Mouse (Mus musculus) monocyte, adult 5-6 weeks (primary cell): ENCODE measurements around the gene Nptxr. TPM values are rescaled to one million over a fixed set of nuclear protein-coding genes. Genes with fewer than 3 reads are reported as not detected.
A peak's percentile ranks its signal among the peaks of the same experiment; 100 is the strongest.

Source experiments
- ATAC-seq: fragments of 153-309, 156-312 bp; replicated peaks from 2 replicates; pipeline ENCODE4 v1.8.0; 2017; ENCODE audit warnings: mild to moderate bottlenecking; ENCODE audit not compliant: low TSS enrichment, insufficient number of reproducible peaks, severe bottlenecking, poor library complexity, low FRiP score
- total RNA-seq: library from RNA; stranded (forward); fragments of 200-1000, 200-491, 200-594 nt; gene quantifications from 3 replicates; pipeline ENCODE4 v1.2.3, GENCODE M21; 2017

Nptxr gene
- 0.10 TPM in 1 of 3 replicates, not detected in the others for total RNA-seq

DNA sequence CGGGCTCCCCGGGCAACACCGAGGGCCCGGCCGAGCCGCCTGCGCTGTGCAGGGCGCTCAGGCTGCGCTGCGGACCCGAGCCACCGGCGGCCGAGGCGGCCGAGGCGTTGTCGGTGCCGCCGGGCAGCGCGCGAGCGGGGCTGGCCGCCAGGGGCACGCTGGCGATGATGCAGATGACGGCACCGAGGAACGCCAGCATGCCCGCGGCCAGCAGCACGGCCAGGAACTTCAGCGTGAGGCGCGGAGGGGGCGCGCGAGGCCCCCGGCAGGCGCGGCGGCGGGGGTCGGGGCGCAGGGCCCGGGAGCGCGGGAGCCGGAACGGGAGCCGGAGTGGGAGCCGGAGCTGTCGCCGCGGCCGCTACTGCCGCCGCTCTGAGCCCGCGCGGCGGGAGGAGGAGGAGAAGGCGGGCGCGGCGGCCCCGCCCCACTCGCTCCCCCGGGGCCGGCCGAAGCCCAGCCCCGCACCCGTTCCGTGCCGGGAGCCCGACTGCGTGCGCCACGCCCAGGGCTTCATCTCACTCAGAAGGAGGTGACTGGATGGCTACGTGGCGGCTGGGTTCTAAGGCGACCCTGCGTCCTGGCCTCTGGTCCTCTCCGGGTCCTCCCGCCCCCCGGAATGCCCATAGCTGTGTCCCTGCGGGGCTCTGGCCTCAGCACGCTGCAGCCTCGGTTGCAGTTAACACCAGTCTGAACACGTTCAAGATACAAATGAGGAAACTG, at the start of gene Nptxr:
Gene Nptxr, minus strand, starts transcription at position 415 of the 720 bp plus-strand sequence.
- ATAC-seq = no peak

DNA sequence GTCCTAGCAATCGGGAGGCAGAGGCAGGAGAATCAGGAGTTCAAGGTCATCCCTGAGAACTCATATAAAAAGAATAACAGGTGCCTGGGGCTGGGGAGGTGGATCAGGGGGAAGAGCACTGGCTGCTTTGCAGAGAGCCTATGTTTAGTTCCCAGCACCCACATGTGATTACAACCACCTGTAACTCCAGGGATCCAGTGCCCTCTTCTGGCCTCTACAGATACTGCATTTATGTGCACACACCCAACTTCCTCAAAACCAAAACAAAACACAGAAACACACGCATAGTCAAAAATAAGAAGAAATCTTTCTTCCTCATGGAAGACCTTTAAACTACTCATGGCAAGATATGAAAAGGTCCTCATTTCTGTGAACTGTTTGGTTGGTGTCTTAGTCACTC, 45.6 kb upstream of the Nptxr start:
- ATAC-seq = 0 out of 2 replicates have a peak, but pooled peaks have one; percentile 40

DNA sequence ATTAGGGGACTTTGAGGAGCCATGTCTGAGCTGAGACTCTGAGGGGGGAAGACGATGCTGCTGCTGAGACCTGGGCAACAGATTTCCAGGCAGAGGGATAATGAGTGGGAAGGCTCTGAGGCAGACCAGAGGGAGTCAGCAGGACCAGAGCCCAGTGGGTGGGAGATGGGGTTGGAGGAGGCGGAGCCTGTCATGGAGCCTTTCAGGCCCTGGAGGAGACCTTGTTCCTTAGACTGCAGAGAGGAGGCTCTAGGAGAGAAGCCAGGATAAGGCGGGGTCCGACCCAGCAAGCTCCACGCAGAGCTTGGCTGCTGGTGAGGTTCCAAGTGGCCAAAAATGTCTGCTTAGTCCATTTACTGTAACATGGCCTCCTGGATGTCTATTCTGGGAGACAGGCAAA, 42.5 kb upstream of the Nptxr start:
- ATAC-seq = no peak

- ATAC-seq = no peak
Observed at GRCm38 (mm10) chr15:79845986-79846385, 41.4 kb upstream of the Nptxr start.

GRCm38 (mm10) chr15:79842985-79843384, 38.4 kb upstream of the Nptxr start:
- no peak for ATAC-seq

DNA sequence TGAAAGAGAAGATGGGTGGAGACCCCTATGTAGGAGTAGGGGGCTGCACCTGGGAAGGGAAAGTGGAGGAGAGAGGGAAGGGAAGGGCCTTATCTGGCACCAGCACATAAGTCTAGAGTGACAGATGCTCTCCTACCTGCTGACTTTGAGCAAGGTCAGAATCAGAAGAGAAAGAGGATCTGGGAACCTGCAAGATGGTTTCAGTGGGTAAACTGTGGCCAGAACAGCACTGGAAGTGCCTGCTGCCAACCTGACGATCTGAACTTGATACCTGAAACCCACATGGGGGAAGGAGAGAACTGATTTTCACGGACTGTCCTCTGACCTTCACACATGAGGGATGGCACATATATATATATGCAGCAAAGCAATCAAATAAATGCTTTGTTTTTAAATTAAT, 35.7 kb upstream of the Nptxr start:
- no peak for ATAC-seq

DNA sequence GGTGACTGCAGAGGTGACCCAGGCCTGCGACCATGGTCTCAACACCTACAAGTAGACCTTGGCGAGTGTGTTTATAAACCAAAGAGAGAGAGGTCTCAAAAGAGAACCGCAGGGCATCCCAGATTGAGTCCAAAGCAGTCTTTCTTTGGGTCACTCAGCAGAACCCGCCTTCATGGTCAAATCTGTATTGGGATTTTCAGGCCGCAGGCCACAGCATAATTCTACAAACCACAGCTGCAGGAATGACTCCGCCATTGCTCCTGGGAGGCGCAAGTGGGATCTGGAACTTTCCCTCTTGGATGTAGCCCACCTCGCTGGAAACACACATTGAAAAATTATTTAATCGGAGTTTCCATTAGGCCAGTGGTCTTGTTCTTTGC, 30.3 kb upstream of the Nptxr start:
- ATAC-seq = no peak

DNA sequence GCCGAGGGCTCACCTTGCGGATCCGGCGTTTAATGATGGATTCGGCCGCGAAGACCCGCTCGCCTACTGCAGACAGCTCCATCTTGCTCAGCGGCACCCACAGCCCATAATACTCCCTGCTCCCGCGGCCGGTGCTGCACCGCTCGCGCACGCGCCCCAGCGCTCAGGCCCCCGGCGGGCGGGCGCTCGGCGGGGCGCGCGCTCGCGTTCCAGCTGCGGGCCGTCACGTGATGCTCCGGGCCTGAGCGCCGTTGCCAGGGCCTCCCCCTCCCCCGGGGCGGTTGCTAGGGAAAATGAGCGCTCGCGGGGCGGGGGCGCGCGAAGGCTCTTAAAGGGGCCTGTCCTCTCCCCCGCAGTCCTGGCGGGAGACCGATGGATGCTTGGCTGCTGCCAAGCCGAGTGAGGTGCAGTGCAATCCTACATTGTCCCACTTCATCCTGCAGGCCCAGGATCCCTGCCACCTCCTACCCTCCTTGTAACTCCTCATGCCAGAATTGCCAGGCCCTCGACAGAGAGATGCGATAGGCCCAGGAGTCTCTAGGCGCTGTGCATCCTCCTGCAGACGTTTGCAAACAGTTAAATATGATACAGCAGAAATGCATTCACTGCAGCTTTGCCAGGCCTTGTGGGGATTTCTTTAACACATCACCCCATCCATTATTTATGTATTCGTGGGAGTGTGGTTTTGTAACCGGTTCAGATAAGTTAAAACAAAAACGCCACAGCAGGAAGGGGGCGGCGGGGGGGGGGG, 29.7 kb upstream of the Nptxr start, which contains the start of the genes Npcd and Cbx6:
Gene Npcd, minus strand, starts transcription at position 108 of the 751 bp plus-strand sequence.
Gene Cbx6, minus strand, starts transcription at position 559 of the 751 bp plus-strand sequence.
- ATAC-seq = no peak

DNA sequence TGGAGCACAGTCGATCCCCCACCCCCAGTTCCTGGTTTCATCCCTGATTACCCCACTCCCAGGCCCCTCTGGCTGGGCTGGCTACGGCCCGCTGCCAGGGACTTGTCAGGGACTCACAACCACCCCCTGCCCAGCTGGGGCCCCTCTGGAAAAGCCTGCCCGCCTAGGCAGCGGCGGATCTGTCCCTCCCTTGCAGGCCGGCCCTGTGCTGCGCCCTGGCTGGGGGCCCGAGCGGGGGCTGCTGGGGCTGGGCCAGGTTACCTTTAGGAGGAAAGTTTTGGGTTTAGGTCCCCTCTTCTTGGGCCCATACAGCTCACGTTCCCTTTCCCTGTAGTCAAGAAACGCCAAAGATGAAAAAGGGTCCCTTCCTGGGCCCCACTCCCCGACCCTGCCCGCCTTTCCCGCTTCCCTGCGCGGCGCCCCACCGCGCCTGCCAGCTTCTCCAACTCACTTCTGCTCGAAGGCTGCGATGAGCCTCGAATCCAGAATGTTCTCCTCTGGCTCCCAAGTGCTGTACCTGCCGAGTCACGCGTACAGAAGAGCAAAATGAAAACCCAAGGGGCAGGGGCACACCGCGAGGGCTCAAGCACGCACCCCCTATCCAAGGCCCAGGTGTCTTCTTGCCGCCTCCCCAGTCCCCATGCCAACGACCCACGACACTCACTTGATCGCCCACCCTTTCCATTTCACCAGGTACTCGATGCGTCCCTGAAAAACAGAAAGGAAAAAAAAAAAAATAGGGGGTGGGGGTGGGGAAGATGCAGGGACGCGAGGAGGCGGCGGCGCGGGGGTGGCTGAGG, 28.9 kb upstream of the Nptxr start:
- no peak for ATAC-seq

- ATAC-seq = no peak; the same call in 1 of the 2 replicates
Observed at GRCm38 (mm10) chr15:79832064-79832900, 27.7 kb upstream of the Nptxr start.

DNA sequence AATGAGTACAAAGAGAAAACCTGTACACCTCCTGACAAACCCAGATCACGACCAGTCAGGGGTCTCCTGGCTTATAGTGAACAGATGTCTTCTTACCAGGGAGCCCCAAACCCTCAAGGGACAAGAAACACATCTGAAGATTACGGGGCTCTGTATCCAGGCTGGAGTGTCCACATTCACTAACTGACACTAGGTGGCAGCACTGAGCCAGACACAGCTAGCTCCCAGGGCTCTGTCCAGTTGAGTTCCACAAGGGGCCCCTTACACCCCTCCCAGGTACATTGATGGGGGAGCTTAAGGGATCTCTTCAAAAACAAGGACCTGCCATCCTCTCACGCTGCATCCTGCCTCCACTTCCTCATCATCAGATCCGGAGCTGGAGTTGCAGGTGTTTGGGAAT, 25.8 kb upstream of the Nptxr start:
- ATAC-seq = peak; percentile 64; the same call in 1 of the 2 replicates

- no peak for ATAC-seq
Observed at GRCm38 (mm10) chr15:79829431-79829830, 24.9 kb upstream of the Nptxr start.

DNA sequence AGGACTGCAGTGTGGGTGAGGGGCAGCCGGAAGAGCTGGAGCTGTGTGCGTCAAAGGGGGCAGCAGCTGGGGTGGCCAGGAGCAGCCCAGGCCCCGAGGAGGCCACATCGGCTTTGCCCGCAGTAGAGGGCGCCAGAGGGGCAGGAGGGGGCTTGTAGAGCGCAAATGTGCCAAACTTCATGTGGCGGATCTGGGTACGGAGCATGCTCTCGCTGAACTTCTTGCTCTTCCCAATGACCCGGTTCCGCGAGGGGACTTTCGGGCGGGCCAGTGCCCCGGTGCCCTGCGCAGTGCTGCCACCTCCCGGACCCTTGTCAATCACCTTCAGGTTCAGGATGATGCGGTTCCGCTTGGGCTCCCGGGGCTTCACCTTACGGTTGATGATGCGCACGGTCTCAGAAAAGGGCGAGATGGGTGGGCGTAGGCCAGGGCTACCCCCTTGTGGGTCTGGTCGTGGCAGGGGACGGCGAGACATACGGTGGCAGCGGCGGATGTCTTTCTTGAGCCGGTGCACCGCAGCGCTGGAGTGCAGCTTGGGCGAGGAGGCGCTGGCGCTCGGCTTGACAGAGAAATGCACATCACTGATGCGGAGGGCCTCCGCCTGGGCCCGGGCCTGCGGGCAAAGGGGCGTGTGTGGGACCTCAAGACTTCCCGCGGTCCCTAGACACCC, 23.9 kb upstream of the Nptxr start:
- ATAC-seq = no peak

GRCm38 (mm10) chr15:79827778-79828210, 23.2 kb upstream of the Nptxr start:
- ATAC-seq = no peak

DNA sequence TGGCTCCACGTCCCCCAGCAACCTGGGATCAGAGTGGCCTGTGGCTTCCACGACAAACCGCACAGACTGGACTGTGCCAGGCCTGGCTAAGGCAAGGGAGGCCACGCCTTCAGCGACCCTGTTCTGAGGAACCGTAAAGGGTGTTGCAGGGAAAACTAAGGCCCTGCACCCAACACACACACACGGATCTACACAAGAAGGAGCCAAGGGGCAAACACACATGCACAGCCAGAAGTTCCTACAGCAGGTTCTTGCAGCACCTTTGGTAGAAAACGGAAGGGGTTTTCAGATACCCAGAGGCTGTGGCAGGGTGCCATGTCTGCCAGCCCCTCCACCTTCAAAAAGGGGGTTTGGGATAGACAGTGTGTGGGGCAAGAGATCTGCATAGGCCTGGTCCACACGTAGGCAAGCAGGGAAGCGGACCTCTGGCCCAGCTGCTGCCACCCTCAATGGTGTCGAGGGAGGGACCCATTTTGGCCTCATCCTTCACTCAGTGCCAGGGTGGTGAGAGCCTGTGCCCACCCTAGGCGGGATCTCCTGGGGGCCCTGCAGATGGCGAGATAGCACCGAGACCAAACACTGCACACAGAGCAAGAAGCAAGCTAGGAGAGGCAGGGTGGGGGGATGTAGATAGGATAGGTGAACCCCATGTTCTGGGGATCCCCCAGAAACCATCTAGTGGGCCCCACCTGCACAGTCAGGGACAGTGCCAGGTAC, 22.7 kb upstream of the Nptxr start:
- ATAC-seq = no peak

DNA sequence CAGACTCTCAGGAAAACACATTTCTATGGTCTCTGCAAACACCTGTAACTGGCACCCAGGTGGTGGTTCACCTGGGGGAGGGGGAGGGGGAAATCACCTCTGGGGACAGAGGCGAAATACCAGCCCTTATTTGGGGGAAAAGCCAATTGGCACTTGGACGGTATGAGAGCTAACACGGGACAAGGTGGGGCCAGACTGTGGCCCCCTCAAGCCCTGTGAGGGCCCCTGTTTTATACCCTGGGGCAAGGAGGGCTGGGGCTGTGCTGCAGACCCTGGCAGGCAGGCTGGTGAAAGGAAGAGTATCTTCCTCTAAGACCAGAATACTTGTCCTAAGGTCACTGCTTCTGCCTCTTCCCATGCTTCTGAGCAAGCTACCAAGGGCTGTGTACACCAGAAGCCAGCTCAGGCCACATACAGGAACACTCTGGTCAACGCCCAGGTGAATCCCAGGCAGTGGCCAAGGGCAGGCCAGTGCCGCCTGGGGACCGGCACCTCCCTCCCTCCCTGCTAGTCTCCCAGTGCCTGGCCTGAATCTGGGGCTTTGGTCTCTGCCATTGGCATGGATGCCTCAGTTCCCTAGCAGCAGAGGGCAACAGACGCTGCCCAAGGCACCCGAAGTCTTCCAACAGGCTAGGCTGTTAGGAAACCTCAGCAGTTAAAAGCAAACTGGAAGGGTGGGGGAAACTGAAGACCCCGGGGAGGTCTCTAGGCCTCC, 21.8 kb upstream of the Nptxr start:
- ATAC-seq = no peak
